Mouse (Mus musculus): ENCODE measurements around the gene Gm2696.

DNA sequence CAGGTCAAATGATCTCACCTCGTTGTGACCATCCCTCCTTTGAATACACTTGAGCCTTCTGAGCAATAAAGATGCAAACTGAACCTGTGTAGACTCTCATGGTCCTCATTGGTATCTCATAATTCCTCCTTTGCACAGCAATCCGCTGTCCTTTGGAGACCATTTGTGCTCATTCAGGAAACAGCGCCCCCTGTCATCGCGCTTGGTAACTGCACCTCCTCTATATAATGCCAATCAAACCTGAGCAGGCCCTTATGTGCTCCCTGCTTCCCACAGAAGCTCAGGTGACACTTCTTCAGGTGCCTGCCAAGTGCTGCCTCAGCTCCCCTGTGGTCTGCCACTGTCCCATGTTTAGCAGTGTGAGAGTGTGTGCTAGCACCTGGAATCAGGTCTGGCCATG, 1.0 kb downstream of the Gm2696 start:
- TF ChIP-seq CTCF (IDR thresholded peaks at IDR 0.05; ENCODE audit: low read depth): peak; percentile 68
- no peak for TF ChIP-seq EP300 (optimal IDR thresholded peaks at IDR 0.05)

Data from stomach, postnatal 0 days (tissue).